Mouse (Mus musculus) heart, adult 2 months (tissue): ENCODE measurements around the gene Cope. TPM values are rescaled to one million over a fixed set of nuclear protein-coding genes. Genes with fewer than 3 reads are reported as not detected.

Experiments
- DNase-seq, 2 experiments: peaks; one replicate each; pipeline ENCODE4 v3.0.0; 2021
- H3K27ac ChIP-seq: fragments of 200-600 bp; 2 replicates; pipeline ENCODE4 v1.8.1; 2022
- H3K27me3 ChIP-seq: fragments of 200-500 bp; 2 replicates; pipeline ENCODE4 v1.6.1; 2012; ENCODE audit warnings: mild to moderate bottlenecking, low read length, inconsistent platforms, mixed read lengths; ENCODE audit not compliant: control insufficient read depth, insufficient read depth
- H3K36me3 ChIP-seq: fragments of 200-500 bp; 2 replicates; pipeline ENCODE4 v1.6.1; 2012; ENCODE audit warnings: low read length, inconsistent platforms; ENCODE audit not compliant: control insufficient read depth, insufficient read depth
- H3K4me1 ChIP-seq: fragments of 200-500 bp; 2 replicates; pipeline ENCODE4 v1.6.1; 2011; ENCODE audit warnings: low read length; ENCODE audit not compliant: control insufficient read depth, insufficient read depth
- H3K4me3 ChIP-seq: fragments of 200-600 bp; 2 replicates; pipeline ENCODE4 v1.8.1; 2022
- H3K79me2 ChIP-seq: fragments of 200-500 bp; replicated peaks from 2 replicates; pipeline ENCODE4 v1.6.1; 2012; ENCODE audit warnings: mild to moderate bottlenecking, inconsistent platforms, low read length, moderate library complexity, mixed read lengths; ENCODE audit not compliant: control insufficient read depth, insufficient read depth
- H3K9ac ChIP-seq: fragments of 200-500 bp; 2 replicates; pipeline ENCODE4 v1.6.1; 2012; ENCODE audit warnings: low read depth, mild to moderate bottlenecking, control low read depth, inconsistent platforms, low read length, mixed read lengths
- CTCF ChIP-seq: fragments of 200-600 bp; IDR thresholded peaks from 2 replicates; pipeline ENCODE4 v1.8.1; 2022; ENCODE audit warnings: antibody characterized with exemption, mild to moderate bottlenecking, moderate library complexity
- EP300 ChIP-seq: fragments of 200-500 bp; IDR thresholded peaks from 2 replicates; pipeline ENCODE4 v1.6.1; 2011; ENCODE audit warnings: low read depth, low read length, control low read depth; ENCODE audit not compliant: insufficient read depth
- POLR2A ChIP-seq: fragments of 200-500 bp; IDR thresholded peaks from 2 replicates; pipeline ENCODE4 v1.6.1; 2011; ENCODE audit warnings: mild to moderate bottlenecking, low read depth, low read length, control low read depth; ENCODE audit not compliant: insufficient read depth
- WGBS: fragments of 180-500 bp; shearing (Covaris S2); methylation state at CpG from one replicate; pipeline ENCODE4 v1.1.7; 2018; 5-methylcytosine and 5-hydroxymethylcytosine counted together
- intact Hi-C: fragments of 180-260 bp; cut with DNase I; formaldehyde crosslinking; loops from one replicate; pipeline ENCODE4 v1.15.1; 2025
- polyA plus RNA-seq: library from polyadenylated mRNA; depleted of rRNA; stranded (reverse); fragments of >200 nt; gene quantifications from 2 replicates; pipeline ENCODE4 v1.2.3, GENCODE M21; 2012
- total RNA-seq, 2 experiments: library from RNA; stranded (reverse); gene quantifications; 2 replicates each; pipeline ENCODE4 v1.2.3; 2021

Cope gene
- total and polyA plus RNA-seq, 3 experiments: 147 to 209 (median 155) TPM

DNA sequence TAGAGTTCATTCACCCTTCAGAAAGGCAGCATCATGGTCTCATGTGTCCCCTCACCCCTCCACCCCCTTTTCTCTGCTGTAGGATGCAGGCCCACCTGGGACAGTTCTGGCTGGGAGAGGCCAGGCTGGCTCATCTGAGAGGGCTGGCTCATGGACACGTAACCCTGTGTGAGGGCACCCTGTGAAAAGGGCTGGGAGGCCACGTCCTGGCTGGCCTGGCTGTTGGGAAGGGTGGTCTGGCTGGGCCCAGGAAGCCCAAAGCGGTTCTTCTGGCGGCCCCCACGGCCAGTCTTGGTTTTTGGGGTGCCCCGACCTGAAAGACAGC is 30.5 kb downstream of the Cope start:
- Histone ChIP-seq H3K4me1 (no peaks in the 10 kb centered on the region), H3K36me3 (no peaks in the 10 kb centered on the region), H3K9ac (no peak overlapping the region), H3K4me3 (no peak overlapping the region), H3K27me3 (no peaks in the 10 kb centered on the region), H3K79me2 (no peaks in the 10 kb centered on the region), H3K27ac (no peak overlapping the region)
- 94% methylated on average over 6 of the region's 6 CpGs for WGBS
- TF ChIP-seq EP300 (no peak), CTCF (no peak), POLR2A (no peak)
- no peak for DNase-seq
- intact Hi-C loops: no loop called here

GRCm38 (mm10) chr8:70338931-70339330 is 36.6 kb downstream of the Cope start:
- Histone ChIP-seq H3K36me3 (no peaks in the 10 kb centered on the region; the same call in 1 of the 2 replicates), H3K79me2 (peaks cover 6% of the 10 kb centered on the region), H3K9ac (no peak overlapping the region), H3K27ac (no peak overlapping the region), H3K4me3 (no peak overlapping the region), H3K4me1 (no peaks in the 10 kb centered on the region), H3K27me3 (no peaks in the 10 kb centered on the region)
- no peak for TF ChIP-seq POLR2A
- no peak for TF ChIP-seq CTCF
- no peak for TF ChIP-seq EP300
- no peak for DNase-seq
- intact Hi-C loops: no loop called here
- 84% methylated on average over 7 of the region's 7 CpGs for WGBS

- DNase-seq: no peak
- Histone ChIP-seq H3K4me1 (no peaks in the 10 kb centered on the region), H3K79me2 (peaks cover 8% of the 10 kb centered on the region), H3K9ac (no peak overlapping the region), H3K36me3 (no peaks in the 10 kb centered on the region; the same call in 1 of the 2 replicates), H3K27ac (no peak overlapping the region), H3K27me3 (no peaks in the 10 kb centered on the region), H3K4me3 (no peak overlapping the region)
- 66% methylated on average over 7 of the region's 7 CpGs for WGBS
- TF ChIP-seq CTCF: no peak
- no peak for TF ChIP-seq EP300
- TF ChIP-seq POLR2A: no peak
- intact Hi-C loops: no loop called here
Observed at GRCm38 (mm10) chr8:70340659-70341058, 38.3 kb downstream of the Cope start.

DNA sequence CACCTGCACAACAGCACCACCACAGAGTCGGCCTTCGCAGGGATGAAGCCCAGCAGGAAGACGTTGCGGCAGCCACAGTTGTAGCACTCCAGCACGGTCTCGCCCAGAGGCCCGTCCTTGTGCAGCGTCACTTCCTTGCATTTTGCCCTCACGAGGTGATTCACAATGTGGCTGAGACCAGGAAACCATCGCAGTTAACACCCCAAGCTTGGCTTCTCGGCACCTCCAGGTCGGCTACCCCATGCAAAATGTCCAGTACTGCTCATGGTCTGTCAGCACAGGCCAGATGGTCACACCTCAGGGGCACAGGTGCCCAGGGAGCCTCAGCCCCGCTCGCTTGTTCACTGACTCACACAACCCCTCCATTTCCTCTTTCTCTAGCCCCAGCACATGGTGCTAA is 39.7 kb downstream of the Cope start:
- intact Hi-C loops: no loop called here

DNA sequence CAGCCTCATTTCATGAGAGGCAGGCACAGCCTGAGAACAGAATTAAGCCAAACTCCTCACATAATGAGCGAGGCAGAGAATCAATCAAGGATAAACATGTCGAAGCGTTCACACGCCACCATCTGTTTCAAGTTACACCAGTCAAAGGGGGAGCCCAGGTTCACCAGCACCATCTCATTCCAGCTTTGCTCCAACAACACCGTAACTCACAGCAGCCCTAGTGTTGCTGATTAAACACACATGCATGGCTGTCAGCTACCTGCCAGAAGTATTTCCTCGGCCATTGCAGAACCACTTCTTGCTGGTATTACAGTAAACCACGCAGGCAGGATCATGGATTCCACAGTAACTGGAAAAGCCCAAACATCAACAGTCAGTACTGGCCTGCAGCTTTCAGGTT is 40.8 kb downstream of the Cope start:
- Histone ChIP-seq H3K4me3 (no peak overlapping the region), H3K27me3 (no peaks in the 10 kb centered on the region), H3K36me3 (no peaks in the 10 kb centered on the region; the same call in 1 of the 2 replicates), H3K4me1 (peaks cover 6% of the 10 kb centered on the region), H3K79me2 (peaks cover 10% of the 10 kb centered on the region), H3K9ac (no peak overlapping the region), H3K27ac (no peak overlapping the region)
- 89% methylated on average over 7 of the region's 7 CpGs for WGBS
- intact Hi-C loops: no loop called here
- DNase-seq: no peak
- TF ChIP-seq POLR2A (no peak), CTCF (no peak), EP300 (no peak)

More for the DNA sequence above, 39.7 kb downstream of the Cope start:
- 81% methylated on average over 14 of the region's 14 CpGs for WGBS
- TF ChIP-seq POLR2A (no peak), EP300 (no peak), CTCF (no peak)
- H3K79me2 ChIP-seq: peaks cover 8% of the 10 kb centered on the region
- no peaks in the 10 kb centered on the region; the same call in 1 of the 2 replicates for H3K36me3 ChIP-seq
- H3K4me3 ChIP-seq: no peak overlapping the region
- H3K27me3 ChIP-seq: no peaks in the 10 kb centered on the region
- no peaks in the 10 kb centered on the region for H3K4me1 ChIP-seq
- H3K27ac ChIP-seq: no peak overlapping the region
- no peak overlapping the region for H3K9ac ChIP-seq
- no peak for DNase-seq

GRCm38 (mm10) chr8:70343696-70344095 is 41.4 kb downstream of the Cope start:
- DNase-seq: no peak

More at GRCm38 (mm10) chr8:70343696-70344095, 41.4 kb downstream of the Cope start:
- H3K27ac ChIP-seq: no peak overlapping the region
- 68% methylated on average over 6 of the region's 6 CpGs for WGBS
- intact Hi-C loops: no loop called here
- no peak overlapping the region for H3K4me3 ChIP-seq
- peaks cover 9% of the 10 kb centered on the region for H3K4me1 ChIP-seq
- H3K27me3 ChIP-seq: no peaks in the 10 kb centered on the region
- no peak overlapping the region for H3K9ac ChIP-seq
- TF ChIP-seq CTCF (peak; percentile 65), EP300 (no peak), POLR2A (no peak)
- H3K79me2 ChIP-seq: peaks cover 13% of the 10 kb centered on the region
- no peaks in the 10 kb centered on the region; the same call in 1 of the 2 replicates for H3K36me3 ChIP-seq
